Mouse (Mus musculus) kidney, adult 18-20 months (tissue): ENCODE results near the gene Gsdma.

Experiments
- DNase-seq: peaks from one replicate; pipeline ENCODE4 v3.0.0; 2021

Gsdma gene

DNA sequence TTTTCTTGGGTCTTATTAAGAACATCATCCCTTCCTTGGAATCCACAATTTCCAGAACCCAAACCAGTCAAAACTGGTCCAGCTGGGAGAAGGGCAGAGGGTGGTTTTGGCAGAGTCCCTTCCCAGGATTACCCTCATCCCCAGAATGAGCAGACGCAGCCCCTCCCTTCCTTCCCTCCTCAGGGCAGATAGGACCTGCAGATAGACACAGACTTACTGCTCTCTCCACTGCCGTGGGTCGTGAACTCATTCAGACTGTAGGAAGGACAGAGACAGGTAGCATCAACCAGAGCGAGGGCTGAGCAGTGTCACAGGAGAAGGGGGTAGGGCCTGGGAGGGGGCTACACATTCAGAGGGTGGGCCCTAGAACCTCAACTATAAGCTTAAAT lies 46.9 kb downstream of the Gsdma start:
- no peak for DNase-seq

DNA sequence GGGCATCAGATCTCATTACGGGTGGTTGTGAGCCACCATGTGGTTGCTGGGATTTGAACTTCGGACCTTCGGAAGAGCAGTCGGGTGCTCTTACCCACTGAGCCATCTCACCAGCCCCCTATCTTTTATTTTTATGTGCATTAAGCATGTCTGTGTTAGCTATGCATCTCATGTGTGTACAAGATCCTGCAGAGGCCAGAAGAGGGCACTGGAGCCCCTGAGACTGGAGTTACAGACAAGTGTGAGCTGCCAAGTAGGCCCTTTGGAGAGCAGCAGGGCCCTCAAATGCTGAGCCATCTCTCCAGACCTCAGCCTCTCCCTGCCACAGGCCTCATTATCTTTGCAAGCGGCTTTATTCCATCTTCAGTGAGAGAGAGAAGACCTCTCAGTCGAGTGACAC lies 47.9 kb downstream of the Gsdma start:
- peak; percentile 19 for DNase-seq

DNA sequence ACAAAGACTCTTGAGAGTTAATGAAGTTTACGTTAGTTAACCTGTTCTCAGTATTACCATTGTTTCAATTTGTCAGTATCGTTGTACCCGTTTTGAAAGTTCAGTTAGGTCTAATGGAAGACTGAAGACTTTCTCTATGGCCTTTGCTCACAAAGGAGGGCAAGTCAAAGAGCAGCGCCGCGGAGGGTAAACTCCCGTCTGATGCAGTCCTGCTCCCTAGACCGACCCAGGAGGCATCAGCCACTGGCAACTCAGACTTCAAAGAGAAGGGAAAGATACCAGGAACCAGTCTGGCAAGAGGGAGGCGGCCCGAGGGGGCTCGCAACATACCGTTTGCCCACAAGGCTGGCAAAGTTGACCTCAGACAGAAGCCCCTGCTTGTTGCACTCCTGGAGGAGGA lies 49.6 kb downstream of the Gsdma start:
- peak; percentile 25 for DNase-seq

DNA sequence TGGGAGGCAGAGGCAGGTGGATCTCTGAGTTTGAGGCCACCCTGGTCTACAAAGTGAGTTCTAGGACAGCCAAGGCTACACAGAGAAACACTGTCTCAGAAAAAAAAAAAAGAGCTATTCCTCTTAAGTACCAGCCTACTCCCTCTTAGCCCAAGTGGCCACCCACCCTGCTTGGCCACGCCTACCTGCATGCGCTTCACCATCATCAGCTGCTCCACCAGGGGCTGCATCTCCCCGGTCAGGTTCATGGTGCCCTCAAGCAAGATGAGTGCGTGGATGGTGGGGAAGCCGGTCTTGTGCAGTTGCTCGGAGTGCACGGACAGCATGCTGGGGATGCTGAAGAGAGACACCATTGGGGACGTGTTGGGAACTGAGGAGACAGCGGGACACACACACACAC lies 51.8 kb downstream of the Gsdma start:
- DNase-seq: no peak

DNA sequence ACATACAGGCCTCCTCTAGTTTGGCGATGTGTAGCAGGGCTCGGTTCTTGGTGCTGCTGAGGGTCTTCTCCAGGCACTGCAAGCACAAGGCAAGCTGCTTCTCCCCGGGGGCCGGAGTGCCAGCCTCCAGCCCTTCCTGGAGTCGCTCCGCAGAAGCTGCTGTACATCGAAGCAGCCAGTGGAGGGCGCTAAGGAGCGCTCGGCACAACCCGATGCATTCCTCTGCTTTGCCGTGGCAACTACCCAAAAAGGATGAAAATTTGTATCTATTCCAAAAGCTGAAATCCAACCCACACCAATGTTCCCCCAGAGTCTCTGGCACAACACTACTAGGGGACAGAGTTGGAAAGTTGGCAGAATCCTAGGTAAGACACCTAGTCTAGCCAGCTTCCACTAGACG lies 53.8 kb downstream of the Gsdma start:
- peak; percentile 73 for DNase-seq

DNA sequence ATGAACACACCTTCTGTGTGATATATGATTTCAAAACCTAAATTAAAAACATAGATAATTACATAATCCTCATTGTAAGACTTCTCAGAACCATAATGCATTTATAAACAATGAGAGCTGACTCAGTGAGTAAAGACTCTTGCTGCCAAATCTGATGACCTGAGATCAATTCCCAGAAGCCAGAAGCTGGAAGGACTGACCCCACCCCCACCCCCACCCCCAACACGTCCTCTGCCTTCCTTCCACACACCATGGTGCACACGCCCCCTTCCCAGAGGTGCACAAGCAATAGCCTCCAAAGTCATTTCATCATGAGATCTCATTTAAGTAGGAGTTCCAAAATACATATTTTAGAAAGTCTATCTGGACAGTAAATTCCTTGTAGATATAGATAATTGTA lies 56.6 kb downstream of the Gsdma start:
- DNase-seq: no peak

DNA sequence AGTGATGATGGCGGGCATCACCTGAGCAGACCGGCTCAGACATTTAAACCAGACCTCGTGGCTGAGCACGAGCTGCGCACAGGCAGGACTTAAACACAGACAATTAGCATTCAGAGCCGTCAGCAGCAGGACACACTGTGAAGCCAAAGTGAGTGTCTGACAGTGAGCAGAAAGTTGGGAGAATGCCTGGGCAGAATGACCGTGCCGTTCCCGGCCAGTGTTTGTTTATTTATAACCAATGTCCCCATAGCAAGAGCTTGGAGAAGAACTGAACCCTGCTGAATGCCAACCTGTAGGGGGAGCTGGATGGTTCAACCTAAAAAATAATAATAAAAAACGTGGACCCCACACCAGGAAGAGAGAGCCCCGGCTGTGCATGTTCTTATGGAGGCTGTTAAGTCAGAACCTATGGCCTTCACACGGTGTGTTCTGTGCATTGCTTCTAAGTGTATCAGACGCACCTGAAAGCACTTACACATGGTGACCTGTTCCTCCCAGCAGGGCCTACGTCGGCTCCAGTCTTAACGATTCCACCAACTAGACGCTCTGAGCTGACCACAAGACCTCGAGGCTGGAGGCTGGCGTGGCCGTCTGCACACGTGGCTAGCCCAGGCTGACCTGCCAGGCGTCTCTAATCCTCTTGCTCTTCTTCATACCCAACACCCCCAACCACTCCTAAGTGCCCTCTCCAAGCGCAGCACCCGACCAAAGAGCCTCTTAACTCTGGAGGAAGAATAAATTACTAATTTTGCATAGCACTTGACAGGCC lies 57.5 kb downstream of the Gsdma start:
- peak; percentile 76 for DNase-seq

DNA sequence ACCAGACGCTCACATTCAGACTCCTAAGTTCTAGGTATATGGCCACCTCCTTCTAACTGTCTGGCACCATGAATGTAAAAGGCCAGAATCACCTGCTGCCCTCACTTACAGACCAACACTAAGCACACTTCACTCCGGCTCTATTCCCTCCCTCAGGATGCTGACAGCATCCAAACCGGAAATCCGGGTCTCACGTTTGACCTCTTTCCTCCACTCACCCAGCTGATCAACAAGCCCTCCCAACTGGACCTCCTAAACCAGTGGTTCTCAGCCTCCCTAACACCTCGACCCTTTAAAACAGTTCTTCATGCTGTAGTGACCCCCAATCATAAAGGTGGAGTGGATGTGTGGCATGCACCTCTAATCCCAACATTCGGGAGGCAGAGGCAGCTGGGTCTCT lies 58.9 kb downstream of the Gsdma start:
- DNase-seq: no peak

DNA sequence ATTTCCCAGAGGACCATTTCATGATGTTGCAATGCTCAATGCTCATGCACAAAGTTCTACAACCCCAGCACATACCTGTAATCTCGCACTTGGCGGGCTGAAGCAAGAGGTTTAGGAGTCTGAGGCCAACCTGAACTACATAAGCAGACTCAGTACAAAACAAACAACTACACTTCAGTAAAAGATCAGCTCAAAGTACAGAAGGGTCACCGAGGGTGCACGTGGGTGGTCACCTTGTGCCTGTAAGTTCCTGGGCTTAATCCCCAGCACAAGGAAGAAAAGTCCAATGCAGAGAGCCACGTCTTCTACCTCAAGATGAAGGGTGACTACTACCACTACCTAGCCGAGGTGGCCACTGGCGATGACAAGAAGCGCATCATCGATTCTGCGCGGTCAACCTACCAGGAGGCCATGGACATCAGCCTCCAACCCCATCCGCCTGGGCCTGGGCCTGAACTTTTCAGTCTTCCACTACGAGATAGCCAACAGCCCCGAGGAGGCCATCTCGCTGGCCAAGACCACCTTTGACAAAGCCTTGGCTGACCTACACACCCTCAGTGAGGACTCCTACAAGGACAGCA lies 61.9 kb downstream of the Gsdma start:
- DNase-seq: no peak
